ENCODE assay signal across 11 mouse cellular contexts in genomic region chr15:78787287-78787856, GRCm38 (mm10). TPM values are rescaled to one million over a fixed set of nuclear protein-coding genes. Genes with fewer than 3 reads are reported as not detected.
DNase-seq lines count a peak whose midpoint lies in the region; ATAC-seq and TF ChIP-seq lines count a peak whose summit lies in the region.
"Had no signal": no experiment of that assay in that cellular context is flagged by ENCODE, and none has a peak within 500 bp of the region (broad histone marks: within the 10 kb centered on the region; RNA-seq: fewer than 3 reads in every experiment).

No protein-coding gene starts in this region.

- ATAC-seq in forebrain, embryonic 16.5 days, result no peak
- ATAC-seq in megakaryocyte, adult 5-6 weeks (ENCODE audit: poor library complexity, severe bottlenecking), result no peak
- ATAC-seq in stomach, embryonic 14.5 days (ENCODE audit: insufficient number of reproducible peaks, insufficient read depth, low FRiP score, low read depth), result no peak; the same call in 1 of the 2 replicates
- ATAC-seq in erythroblast, adult 5-6 weeks (replicated peaks; ENCODE audit: low FRiP score, poor library complexity, severe bottlenecking), result no peak

- no peak for TF ChIP-seq CTCF in kidney, adult 2 months (conservative IDR thresholded peaks at IDR 0.05; ENCODE audit: insufficient read depth, insufficient read length, low read depth, low read length)

- WGBS in forebrain, embryonic 10.5 days, result 70% methylated on average over 9 of the region's 9 CpGs
- WGBS in forebrain, embryonic 16.5 days, result 72% methylated on average over 9 of the region's 9 CpGs
- 50% methylated on average over 9 of the region's 9 CpGs for WGBS in kidney, adult 2 months
- WGBS in stomach, embryonic 14.5 days, result 55% methylated on average over 9 of the region's 9 CpGs

- no peak overlapping the region for H3K4me2 ChIP-seq in forebrain, embryonic 16.5 days (ENCODE audit: low read length)
- no peak overlapping the region for H3K4me2 ChIP-seq in stomach, embryonic 14.5 days (replicated peaks; ENCODE audit: low read depth, low read length)

- no peak for DNase-seq in forebrain, embryonic 10.5 days (ENCODE audit: extremely low spot score, low spot score)
- peak; percentile 88 for DNase-seq in kidney, adult 2 months
- no peak for DNase-seq in cerebellum, postnatal 36 days
- DNase-seq: cerebellum, adult 11-12 months; layer of hippocampus, postnatal 36 days; spleen, adult 18-20 months had no signal

- H3K27ac ChIP-seq in forebrain, embryonic 10.5 days, result peak overlapping the region; percentile 64
- no peak overlapping the region for H3K27ac ChIP-seq in forebrain, embryonic 16.5 days (ENCODE audit: low read length)
- H3K27ac ChIP-seq in kidney, adult 2 months (ENCODE audit: insufficient read depth, low read depth, low read length), result peak overlapping the region; percentile 49
- peak overlapping the region; percentile 11; the same call in 1 of the 2 replicates for H3K27ac ChIP-seq in stomach, embryonic 14.5 days (ENCODE audit: low read length)

- no peaks in the 10 kb centered on the region for H3K9me3 ChIP-seq in forebrain, embryonic 10.5 days
- no peaks in the 10 kb centered on the region for H3K9me3 ChIP-seq in forebrain, embryonic 16.5 days (ENCODE audit: control insufficient read depth, low read length)
- no peaks in the 10 kb centered on the region for H3K9me3 ChIP-seq in megakaryocyte, embryonic 14.5 days
- H3K9me3 ChIP-seq in stomach, embryonic 14.5 days (ENCODE audit: control insufficient read depth, low read depth, low read length), result no peaks in the 10 kb centered on the region

- no peaks in the 10 kb centered on the region for H3K36me3 ChIP-seq in forebrain, embryonic 10.5 days (replicated peaks)
- no peaks in the 10 kb centered on the region for H3K36me3 ChIP-seq in forebrain, embryonic 16.5 days (ENCODE audit: control insufficient read depth, insufficient read depth)
- no peaks in the 10 kb centered on the region for H3K36me3 ChIP-seq in megakaryocyte, embryonic 14.5 days (replicated peaks; ENCODE audit: low read length)
- H3K36me3 ChIP-seq in kidney, adult 2 months (ENCODE audit: control insufficient read depth, insufficient read depth, low read length), result no peaks in the 10 kb centered on the region
- no peaks in the 10 kb centered on the region for H3K36me3 ChIP-seq in stomach, embryonic 14.5 days (ENCODE audit: control insufficient read depth, insufficient read depth, low read length)

- H3K4me1 ChIP-seq in forebrain, embryonic 10.5 days, result peaks cover 39% of the 10 kb centered on the region
- peaks cover 8% of the 10 kb centered on the region; the same call in 1 of the 2 replicates for H3K4me1 ChIP-seq in forebrain, embryonic 16.5 days (replicated peaks; ENCODE audit: control insufficient read depth, insufficient read depth, low read length)
- H3K4me1 ChIP-seq in megakaryocyte, embryonic 14.5 days, result peaks cover 69% of the 10 kb centered on the region
- H3K4me1 ChIP-seq in kidney, adult 2 months (ENCODE audit: control insufficient read depth, insufficient read depth, low read length), result peaks cover 32% of the 10 kb centered on the region
- H3K4me1 ChIP-seq in stomach, embryonic 14.5 days (ENCODE audit: control insufficient read depth, insufficient read depth, low read length), result peaks cover 19% of the 10 kb centered on the region; the same call in 1 of the 2 replicates

- no peak overlapping the region for H3K4me3 ChIP-seq in forebrain, embryonic 10.5 days
- no peak overlapping the region for H3K4me3 ChIP-seq in forebrain, embryonic 16.5 days (replicated peaks; ENCODE audit: low read length)
- H3K4me3 ChIP-seq in megakaryocyte, embryonic 14.5 days (replicated peaks), result peak overlapping the region; percentile 59
- no peak overlapping the region for H3K4me3 ChIP-seq in kidney, adult 2 months (ENCODE audit: insufficient read depth, low read depth, low read length)
- H3K4me3 ChIP-seq in stomach, embryonic 14.5 days (ENCODE audit: low read depth, low read length), result no peak overlapping the region

- no peak overlapping the region for H3K9ac ChIP-seq in forebrain, embryonic 16.5 days (replicated peaks; ENCODE audit: low read depth, low read length)
- no peak overlapping the region for H3K9ac ChIP-seq in stomach, embryonic 14.5 days (replicated peaks; ENCODE audit: low read depth, low read length)

- no peaks in the 10 kb centered on the region for H3K27me3 ChIP-seq in forebrain, embryonic 10.5 days (ENCODE audit: poor library complexity, severe bottlenecking)
- no peaks in the 10 kb centered on the region for H3K27me3 ChIP-seq in forebrain, embryonic 16.5 days (replicated peaks; ENCODE audit: control insufficient read depth, insufficient read depth, low read length)
- peaks cover 66% of the 10 kb centered on the region for H3K27me3 ChIP-seq in megakaryocyte, embryonic 14.5 days (replicated peaks)
- no peaks in the 10 kb centered on the region for H3K27me3 ChIP-seq in kidney, adult 2 months (replicated peaks; ENCODE audit: control insufficient read depth, insufficient read depth, low read length)
- H3K27me3 ChIP-seq in stomach, embryonic 14.5 days (ENCODE audit: control insufficient read depth, insufficient read depth, low read length), result no peaks in the 10 kb centered on the region

- no peak for TF ChIP-seq POLR2A in kidney, adult 2 months (IDR thresholded peaks at IDR 0.05; ENCODE audit: low read depth, low read length)

RNA-seq across cellular contexts. Expression of gene Mfng, which starts 14.1 kb away (rescaled TPM):
- polyA plus RNA-seq in forebrain, embryonic 10.5 days (2016; fragmentation: Nextera tagmentation; extraction: Ambion mirVana), result 71.1 and 83.6 TPM in 2 replicates
- polyA plus RNA-seq in forebrain, embryonic 16.5 days (2015; fragmentation: Nextera tagmentation; extraction: Ambion mirVana), result 58.1 and 67.0 TPM in 2 replicates
- polyA plus RNA-seq in megakaryocyte, embryonic 14.5 days (2012; ENCODE audit: insufficient read depth, low replicate concordance), result 36.6 and 48.4 TPM in 2 replicates
- 8.8 and 9.8 TPM in 2 replicates for total RNA-seq in megakaryocyte, adult 5-6 weeks (2015)
- 5.7 and 5.8 TPM in 2 replicates for total RNA-seq in megakaryocyte, adult 5-6 weeks (2017)
- 15.7 and 16.6 TPM in 2 replicates for polyA plus RNA-seq in kidney, adult 2 months (2012; rRNA removed)
- 15.7 and 16.9 TPM in 2 replicates for polyA plus RNA-seq in stomach, embryonic 14.5 days (2014; fragmentation: Nextera tagmentation; extraction: Ambion mirVana)
- total RNA-seq in erythroblast, adult 5-6 weeks (2015; ENCODE audit: low replicate concordance), result 0.38 and 1.7 TPM in 2 replicates
- 0.17 and 0.98 TPM in 2 replicates for total RNA-seq in erythroblast, adult 5-6 weeks (2017; ENCODE audit: low replicate concordance)

RNA-seq across cellular contexts. Expression of gene Card10, which starts 15.5 kb away (rescaled TPM):
- 2.4 and 2.6 TPM in 2 replicates for polyA plus RNA-seq in forebrain, embryonic 10.5 days (2016; fragmentation: Nextera tagmentation; extraction: Ambion mirVana)
- polyA plus RNA-seq in forebrain, embryonic 16.5 days (2015; fragmentation: Nextera tagmentation; extraction: Ambion mirVana), result 1.3 and 1.4 TPM in 2 replicates
- 1.5 and 2.1 TPM in 2 replicates for polyA plus RNA-seq in megakaryocyte, embryonic 14.5 days (2012; ENCODE audit: insufficient read depth, low replicate concordance)
- 2.3 and 2.7 TPM in 2 replicates for total RNA-seq in megakaryocyte, adult 5-6 weeks (2015)
- 0.92 and 1.1 TPM in 2 replicates for total RNA-seq in megakaryocyte, adult 5-6 weeks (2017)
- polyA plus RNA-seq in kidney, adult 2 months (2012; rRNA removed), result 80.4 and 93.7 TPM in 2 replicates
- polyA plus RNA-seq in stomach, embryonic 14.5 days (2014; fragmentation: Nextera tagmentation; extraction: Ambion mirVana), result 6.5 and 7.6 TPM in 2 replicates
- 0.58 TPM in 1 of 2 replicates, not detected in the other for total RNA-seq in erythroblast, adult 5-6 weeks (2015; ENCODE audit: low replicate concordance)
- total RNA-seq in erythroblast, adult 5-6 weeks (2017; ENCODE audit: low replicate concordance), result 0.56 TPM in 1 of 2 replicates, not detected in the other

RNA-seq across cellular contexts. Expression of gene Cdc42ep1, which starts 55.1 kb away (rescaled TPM):
- 12.6 and 12.7 TPM in 2 replicates for polyA plus RNA-seq in forebrain, embryonic 10.5 days (2016; fragmentation: Nextera tagmentation; extraction: Ambion mirVana)
- polyA plus RNA-seq in forebrain, embryonic 16.5 days (2015; fragmentation: Nextera tagmentation; extraction: Ambion mirVana), result 9.7 and 11.0 TPM in 2 replicates
- 1.2 and 3.7 TPM in 2 replicates for polyA plus RNA-seq in megakaryocyte, embryonic 14.5 days (2012; ENCODE audit: insufficient read depth, low replicate concordance)
- total RNA-seq in megakaryocyte, adult 5-6 weeks (2015), result not detected in 2 replicates
- total RNA-seq in megakaryocyte, adult 5-6 weeks (2017), result 0.26 TPM in 1 of 2 replicates, not detected in the other
- 59.2 and 66.7 TPM in 2 replicates for polyA plus RNA-seq in kidney, adult 2 months (2012; rRNA removed)
- 40.7 and 41.7 TPM in 2 replicates for polyA plus RNA-seq in stomach, embryonic 14.5 days (2014; fragmentation: Nextera tagmentation; extraction: Ambion mirVana)
- total RNA-seq in erythroblast, adult 5-6 weeks (2015; ENCODE audit: low replicate concordance), result not detected in 2 replicates
- total RNA-seq in erythroblast, adult 5-6 weeks (2017; ENCODE audit: low replicate concordance), result 0.70 TPM in 1 of 2 replicates, not detected in the other
